Mouse (Mus musculus) G1E (cell line): ENCODE measurements around the gene Nek1.

Experiments
- CTCF ChIP-seq: IDR thresholded peaks from 2 replicates; pipeline ENCODE4 v1.5.1; 2012; ENCODE audit warnings: low read depth, low read length, inconsistent platforms, mixed read lengths
- GATA1 ChIP-seq: IDR thresholded peaks from 2 replicates; pipeline ENCODE4 v1.6.1; 2012; ENCODE audit warnings: borderline replicate concordance, low read length, inconsistent platforms, mixed read lengths
- POLR2AphosphoS5 ChIP-seq: IDR thresholded peaks from 2 replicates; pipeline ENCODE4 v1.6.1; 2012; ENCODE audit warnings: low read depth, low read length, inconsistent platforms; ENCODE audit not compliant: insufficient replicate concordance
- TAL1 ChIP-seq: conservative IDR thresholded peaks from 2 replicates; pipeline ENCODE4 v1.6.1; 2012; ENCODE audit warnings: low read depth, low read length, inconsistent platforms, mixed read lengths

GRCm38 (mm10) chr8:61043874-61044273 is 50.9 kb downstream of the Nek1 start:
- TF ChIP-seq CTCF = no peak
- TF ChIP-seq GATA1 = no peak
- TF ChIP-seq POLR2AphosphoS5 = no peak
- no peak for TF ChIP-seq TAL1
